In the genomic region with DNA sequence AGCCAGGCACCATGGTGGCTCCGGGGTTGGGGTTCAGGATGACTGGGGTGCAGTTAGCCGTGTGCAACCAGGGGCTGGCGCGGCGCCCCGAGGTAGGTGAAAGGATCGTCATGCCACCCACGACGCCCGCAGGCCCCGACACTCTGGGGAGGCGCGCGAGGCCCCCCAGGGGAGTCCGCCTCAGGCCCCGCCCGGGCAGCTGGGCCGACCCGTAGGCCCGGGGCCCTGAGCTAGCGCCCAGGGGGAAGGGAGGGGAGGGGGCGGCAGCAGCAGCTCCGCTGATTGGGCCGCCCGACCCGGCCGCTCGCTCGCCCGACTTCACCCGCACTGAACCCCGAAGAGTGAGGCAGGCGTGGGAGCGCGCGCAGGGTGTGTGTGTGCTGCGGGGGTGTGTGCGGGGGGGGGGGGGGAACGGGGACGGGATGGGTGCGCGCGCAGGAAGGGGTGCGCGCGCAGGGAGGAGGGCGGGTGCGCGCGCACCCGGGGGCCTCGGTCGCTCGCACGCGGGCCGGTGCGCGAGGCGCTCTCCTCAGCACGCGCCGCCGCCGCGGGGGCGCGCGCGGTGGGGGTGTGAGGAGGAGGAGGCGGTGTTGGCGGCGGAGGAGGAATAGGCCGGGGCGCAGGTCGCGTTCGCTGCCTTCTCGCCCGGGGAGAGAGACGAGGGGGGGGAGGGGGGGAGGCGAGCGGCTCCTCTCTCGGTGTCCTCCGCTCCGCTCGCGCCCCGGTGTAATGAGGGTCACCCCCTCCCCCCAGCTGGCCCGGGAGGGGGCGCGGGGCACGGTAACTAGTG, we compare ENCODE assay signal across 8 mouse cellular contexts. TPM values are rescaled to one million over a fixed set of nuclear protein-coding genes. Genes with fewer than 3 reads are reported as not detected.
DNase-seq lines count a peak whose midpoint lies in the region; ATAC-seq and TF ChIP-seq lines count a peak whose summit lies in the region.

No protein-coding gene starts in this region.

- in situ Hi-C loops in ES-E14 (cut with MboI; ENCODE audit: low sequenced_read_pairs in 2 of 2, unreplicated experiment in 2 of 2): no loop called here

- peak; percentile 80 for ATAC-seq in forebrain, embryonic 16.5 days

- WGBS in forebrain, embryonic 16.5 days: 0% methylated on average over 28 of the region's 93 CpGs
- WGBS in lung, adult 2 months: 2% methylated on average over 71 of the region's 93 CpGs
- WGBS in thymus, adult 2 months: under 1% methylated on average over 47 of the region's 93 CpGs

- H3K4me1 ChIP-seq in ES-E14 (ENCODE audit: control insufficient read depth in 2 of 2, insufficient read depth in 2 of 2, low read length in 2 of 2, poor library complexity in 1 of 2): peaks cover 10 to 22% of the 10 kb centered on the region in 2 experiments
- H3K4me1 ChIP-seq in forebrain, embryonic 16.5 days (replicated peaks; ENCODE audit: control insufficient read depth, insufficient read depth, low read length): peaks cover 47% of the 10 kb centered on the region
- peaks cover 33% of the 10 kb centered on the region for H3K4me1 ChIP-seq in lung, adult 2 months (ENCODE audit: control insufficient read depth, insufficient read depth, low read length)
- peaks cover 20% of the 10 kb centered on the region for H3K4me1 ChIP-seq in thymus, adult 2 months (replicated peaks; ENCODE audit: control insufficient read depth, insufficient read depth, low read length)

- intact Hi-C loops in heart, postnatal 36 days (cut with DNase I): no loop called here

- no peak for TF ChIP-seq CTCF in layer of hippocampus, adult 2 months (conservative IDR thresholded peaks at IDR 0.05)
- TF ChIP-seq CTCF in lung, adult 2 months (IDR thresholded peaks at IDR 0.05; ENCODE audit: insufficient read depth, low read length): no peak
- no peak for TF ChIP-seq CTCF in thymus, adult 2 months (IDR thresholded peaks at IDR 0.05; ENCODE audit: borderline replicate concordance, control insufficient read depth, extremely low read depth, insufficient read depth, low read length, poor library complexity)

- peak overlapping the region; percentile 88 to 91 for H3K4me3 ChIP-seq in ES-E14 (ENCODE audit: insufficient read depth in 1 of 2, low read depth in 1 of 2, low read length in 2 of 2, poor library complexity in 1 of 2, severe bottlenecking in 1 of 2)
- peak overlapping the region; percentile 85 for H3K4me3 ChIP-seq in forebrain, embryonic 16.5 days (replicated peaks; ENCODE audit: low read length)
- peak overlapping the region; percentile 83 for H3K4me3 ChIP-seq in layer of hippocampus, adult 2 months
- H3K4me3 ChIP-seq in lung, adult 2 months (replicated peaks; ENCODE audit: extremely low read depth, low read depth, low read length): peak overlapping the region; percentile 87
- H3K4me3 ChIP-seq in thymus, adult 2 months (ENCODE audit: control insufficient read depth, insufficient read depth, low read length): peak overlapping the region; percentile 88

- H3K9ac ChIP-seq in ES-E14 (ENCODE audit: insufficient read depth, low read depth, low read length, poor library complexity, severe bottlenecking): peak overlapping the region; percentile 96
- H3K9ac ChIP-seq in forebrain, embryonic 16.5 days (replicated peaks; ENCODE audit: low read depth, low read length): peak overlapping the region; percentile 92

- peak overlapping the region; percentile 97 for H3K27ac ChIP-seq in ES-E14 (ENCODE audit: insufficient read depth, low read depth, low read length, poor library complexity, severe bottlenecking)
- peak overlapping the region; percentile 97 for H3K27ac ChIP-seq in forebrain, embryonic 16.5 days (ENCODE audit: low read length)
- H3K27ac ChIP-seq in layer of hippocampus, adult 2 months: peak overlapping the region; percentile 99
- H3K27ac ChIP-seq in thymus, adult 2 months (ENCODE audit: control insufficient read depth, insufficient read depth, low read length): peak overlapping the region; percentile 80

- H3K4me2 ChIP-seq in forebrain, embryonic 16.5 days (ENCODE audit: low read length): peak overlapping the region; percentile 76

- DNase-seq in ES-E14 (ENCODE audit: low read depth, low spot score): no peak
- peak; percentile 83 to 90 for DNase-seq in cerebellum, adult 18-20 months
- DNase-seq in heart, postnatal 36 days: peak; percentile 84 to 92
- DNase-seq in layer of hippocampus, adult 2 months (ENCODE audit: low spot score in 2 of 2): peak; percentile 63 to 79
- peak; percentile 87 for DNase-seq in lung, adult 2 months
- peak; percentile 84 for DNase-seq in ovary, adult 18-20 months (ENCODE audit: low spot score)
- peak; percentile 88 for DNase-seq in thymus, adult 2 months

- peaks cover 23% of the 10 kb centered on the region for H3K36me3 ChIP-seq in ES-E14 (ENCODE audit: control insufficient read depth, insufficient read depth, low read length, poor library complexity, severe bottlenecking)
- no peaks in the 10 kb centered on the region for H3K36me3 ChIP-seq in forebrain, embryonic 16.5 days (ENCODE audit: control insufficient read depth, insufficient read depth)
- peaks cover 8% of the 10 kb centered on the region; the same call in 1 of the 2 replicates for H3K36me3 ChIP-seq in thymus, adult 2 months (ENCODE audit: control insufficient read depth, insufficient read depth, low read length)

- no peak; the same call in 1 of the 2 replicates for TF ChIP-seq POLR2A in lung, adult 2 months (IDR thresholded peaks at IDR 0.05; ENCODE audit: borderline replicate concordance, extremely low read depth, low read depth, low read length)
- peak; percentile 85 for TF ChIP-seq POLR2A in thymus, adult 2 months (IDR thresholded peaks at IDR 0.05; ENCODE audit: control insufficient read depth, extremely low read depth, insufficient read depth, low read length, poor library complexity)

- no peaks in the 10 kb centered on the region for H3K9me3 ChIP-seq in ES-E14 (ENCODE audit: control insufficient read depth, insufficient read depth, low read depth, low read length)
- no peaks in the 10 kb centered on the region for H3K9me3 ChIP-seq in forebrain, embryonic 16.5 days (ENCODE audit: control insufficient read depth, low read length)

- H3K27me3 ChIP-seq in forebrain, embryonic 16.5 days (replicated peaks; ENCODE audit: control insufficient read depth, insufficient read depth, low read length): no peaks in the 10 kb centered on the region
- no peaks in the 10 kb centered on the region for H3K27me3 ChIP-seq in thymus, adult 2 months (ENCODE audit: control insufficient read depth, insufficient read depth, low read length)

TF ChIP-seq in ES-E14, 5 proteins besides CTCF, POLR2A, EP300 and RAD21:
- TF ChIP-seq HCFC1 (IDR thresholded peaks at IDR 0.05; ENCODE audit: borderline replicate concordance, insufficient read depth, low read length) (peak; percentile 32; the same call in 1 of the 2 replicates), ZC3H11A (IDR thresholded peaks at IDR 0.05; ENCODE audit: borderline replicate concordance, low read depth, low read length) (no peak)

RNA-seq across cellular contexts. Expression of gene Nsd1, which starts 1.8 kb away (rescaled TPM):
- total RNA-seq in ES-E14 (2012; rRNA removed): 120 and 135 TPM in 2 replicates
- polyA plus RNA-seq in forebrain, embryonic 16.5 days (2015; fragmentation: Nextera tagmentation; extraction: Ambion mirVana): 52.4 and 53.1 TPM in 2 replicates
- 10 to 100 TPM; 57.8 to 62.0 TPM for total RNA-seq in heart, postnatal 36 days (2021)
- total RNA-seq in layer of hippocampus, adult 2 months (2021): 100 to 1,000 TPM; 125 to 131 TPM
- 16.7 and 21.6 TPM in 2 replicates for polyA plus RNA-seq in lung, adult 2 months (2012; rRNA removed)
- 32.8 and 38.6 TPM in 2 replicates for polyA plus RNA-seq in thymus, adult 2 months (2012; rRNA removed)

RNA-seq across cellular contexts. Expression of gene Fgfr4, which starts 59.0 kb away (rescaled TPM):
- 1.8 and 2.4 TPM in 2 replicates for total RNA-seq in ES-E14 (2012; rRNA removed)
- polyA plus RNA-seq in forebrain, embryonic 16.5 days (2015; fragmentation: Nextera tagmentation; extraction: Ambion mirVana): 0.67 and 1.4 TPM in 2 replicates
- total RNA-seq in heart, postnatal 36 days (2021): under 1 TPM; 0.36 to 0.73 TPM
- under 1 TPM; 0.36 to 0.42 TPM for total RNA-seq in layer of hippocampus, adult 2 months (2021)
- 63.3 TPM in 2 replicates for polyA plus RNA-seq in lung, adult 2 months (2012; rRNA removed)
- polyA plus RNA-seq in thymus, adult 2 months (2012; rRNA removed): 0.50 and 0.63 TPM in 2 replicates
